Mouse (Mus musculus): ENCODE measurements around the gene Cdc42bpa. TPM values are rescaled to one million over a fixed set of nuclear protein-coding genes. Genes with fewer than 3 reads are reported as not detected.
A peak's percentile ranks its signal among the peaks of the same experiment; 100 is the strongest.

Gene Cdc42bpa
- total RNA-seq, 2 experiments from 2014 or later, result 185 to 187 TPM

DNA sequence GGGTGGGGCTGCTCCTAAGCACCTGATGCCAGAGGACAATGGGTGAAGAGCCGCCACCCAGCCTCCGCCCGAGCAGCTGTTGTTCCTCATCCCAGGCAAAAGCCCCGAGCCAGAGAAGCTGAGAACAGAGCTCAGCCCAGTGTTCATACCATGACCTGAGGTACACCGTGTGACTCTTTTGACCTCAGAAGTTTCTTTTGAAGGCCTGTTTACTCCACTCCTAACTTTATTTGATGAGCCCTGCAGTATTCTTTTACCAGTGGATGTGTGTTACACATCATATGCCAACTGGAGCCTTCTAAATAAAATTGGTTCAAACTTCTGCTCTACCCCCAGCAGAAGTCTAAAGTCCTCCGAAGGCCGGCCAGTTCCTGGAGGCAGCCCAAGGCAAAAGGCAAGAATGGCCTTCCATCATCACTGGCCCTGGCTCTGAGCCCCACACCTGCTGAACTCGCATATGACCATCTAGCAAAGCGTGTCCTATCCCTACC lies 250.6 kb downstream of the Cdc42bpa start:
- intact Hi-C loops (cut with DNase I), result no loop called here
- DNase-seq, result no peak

DNA sequence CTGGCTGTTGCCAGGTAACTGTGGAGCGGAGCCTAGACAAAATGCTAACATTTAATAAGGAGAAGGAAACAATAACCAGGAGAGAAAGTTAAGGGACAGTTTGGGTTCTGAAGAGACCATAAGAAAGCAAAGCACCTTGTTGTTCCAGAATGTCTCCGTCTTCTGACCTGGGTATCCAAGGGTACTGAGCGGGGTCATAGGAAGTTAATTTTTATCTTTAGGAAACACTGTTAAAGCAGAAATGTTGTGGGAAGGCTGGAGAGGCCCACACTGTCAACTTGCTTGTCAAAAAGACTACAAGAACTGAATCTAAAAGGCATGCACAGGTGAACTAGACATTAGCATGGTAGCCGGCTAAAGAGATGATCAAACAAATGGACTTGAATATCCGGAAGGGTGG lies 252.6 kb downstream of the Cdc42bpa start:
- intact Hi-C loops (cut with DNase I), result no loop called here
- DNase-seq, result no peak

GRCm38 (mm10) chr1:180215044-180215443 lies 254.8 kb downstream of the Cdc42bpa start:
- intact Hi-C loops (cut with DNase I), result loop anchor here (2.0 kb wide), 1 partner anchor 356 kb away; no protein-coding TSS in a partner anchor
- peak; percentile 47 for DNase-seq

Other genes with a start within 250 kb of the Cdc42bpa start
- gene Kif28, start 215.2 kb upstream of the Cdc42bpa start, total RNA-seq (2021), result under 1 TPM; 0.14 to 0.34 TPM
- gene Gm10518, start 157.1 kb upstream of the Cdc42bpa start, total RNA-seq (2021), result under 1 TPM in 1 of 2 experiments, not detected in 1; 0.30 TPM
- 10 to 100 TPM; 37.3 to 40.5 TPM for gene Ahctf1, start 156.8 kb upstream of the Cdc42bpa start, total RNA-seq (2021)
- 1 to 10 TPM; 6.1 to 7.1 TPM for gene Coq8a, start 239.1 kb downstream of the Cdc42bpa start, total RNA-seq (2021)